Mouse (Mus musculus) G1E (cell line): ENCODE results near the gene Srd5a3. TPM values are rescaled to one million over a fixed set of nuclear protein-coding genes. Genes with fewer than 3 reads are reported as not detected.

Source experiments
- ATAC-seq: 2 replicates; pipeline ENCODE4 v1.8.0; 2016; ENCODE audit warnings: mild to moderate bottlenecking; ENCODE audit not compliant: insufficient number of reproducible peaks, poor library complexity, low FRiP score, severe bottlenecking; ENCODE audit errors: extremely low read depth
- DNase-seq: peaks from one replicate; pipeline ENCODE4 v3.0.0; 2012; ENCODE audit warnings: low spot score
- H3K27me3 ChIP-seq: 2 replicates; pipeline ENCODE4 v1.6.1; 2012; ENCODE audit warnings: mild to moderate bottlenecking, low read length, inconsistent platforms; ENCODE audit not compliant: insufficient read depth
- H3K36me3 ChIP-seq: replicated peaks from 2 replicates; pipeline ENCODE3; 2012; ENCODE audit warnings: mild to moderate bottlenecking, inconsistent platforms
- H3K4me1 ChIP-seq: 2 replicates; pipeline ENCODE4 v1.6.1; 2012; ENCODE audit warnings: low read depth, low read length, inconsistent platforms, mixed read lengths; ENCODE audit not compliant: insufficient read depth
- H3K4me3 ChIP-seq: 2 replicates; pipeline ENCODE4 v1.5.1; 2012; ENCODE audit warnings: low read depth, mild to moderate bottlenecking, inconsistent platforms, low read length, moderate library complexity, mixed read lengths
- H3K9me3 ChIP-seq: replicated peaks from 2 replicates; pipeline ENCODE4 v1.6.1; 2012; ENCODE audit warnings: inconsistent platforms
- CTCF ChIP-seq: IDR thresholded peaks from 2 replicates; pipeline ENCODE4 v1.5.1; 2012; ENCODE audit warnings: low read depth, low read length, inconsistent platforms, mixed read lengths
- GATA1 ChIP-seq: IDR thresholded peaks from 2 replicates; pipeline ENCODE4 v1.6.1; 2012; ENCODE audit warnings: borderline replicate concordance, low read length, inconsistent platforms, mixed read lengths
- GATA2 ChIP-seq: IDR thresholded peaks from 2 replicates; pipeline ENCODE4 v1.6.1; 2012; ENCODE audit warnings: low read depth, low read length, inconsistent platforms, borderline replicate concordance
- POLR2AphosphoS5 ChIP-seq: IDR thresholded peaks from 2 replicates; pipeline ENCODE4 v1.6.1; 2012; ENCODE audit warnings: low read depth, low read length, inconsistent platforms; ENCODE audit not compliant: insufficient replicate concordance
- TAL1 ChIP-seq: conservative IDR thresholded peaks from 2 replicates; pipeline ENCODE4 v1.6.1; 2012; ENCODE audit warnings: low read depth, low read length, inconsistent platforms, mixed read lengths
- polyA plus RNA-seq: library from polyadenylated mRNA; stranded (reverse); fragments of >175 nt; gene quantifications from 2 replicates; pipeline ENCODE4 v1.2.3, GENCODE M21; 2012
- total RNA-seq, 2 experiments: library from RNA; stranded (forward) in 1 of 2; stranded (reverse) in 1 of 2; fragments of 200-1000 nt in 1 of 2; fragments of >200 nt in 1 of 2; fragmentation: Nextera tagmentation in 1 of 2; gene quantifications; 2 replicates each; pipeline ENCODE4 v1.2.3; 2014 to 2017

Srd5a3 gene
- total and polyA plus RNA-seq, 3 experiments, result 45.4 to 58.4 (median 52.2) TPM

- Histone ChIP-seq H3K4me1 (peaks cover 68% of the 10 kb centered on the region), H3K4me3 (no peak overlapping the region), H3K36me3 (peaks cover 53% of the 10 kb centered on the region), H3K27me3 (no peaks in the 10 kb centered on the region), H3K9me3 (no peaks in the 10 kb centered on the region)
- DNase-seq (no peak), ATAC-seq (no peak)
- TF ChIP-seq GATA2 (no peak), GATA1 (no peak), POLR2AphosphoS5 (no peak), CTCF (no peak), TAL1 (no peak)
Observed at GRCm38 (mm10) chr5:76187885-76188284, 47.8 kb downstream of the Srd5a3 start.

DNA sequence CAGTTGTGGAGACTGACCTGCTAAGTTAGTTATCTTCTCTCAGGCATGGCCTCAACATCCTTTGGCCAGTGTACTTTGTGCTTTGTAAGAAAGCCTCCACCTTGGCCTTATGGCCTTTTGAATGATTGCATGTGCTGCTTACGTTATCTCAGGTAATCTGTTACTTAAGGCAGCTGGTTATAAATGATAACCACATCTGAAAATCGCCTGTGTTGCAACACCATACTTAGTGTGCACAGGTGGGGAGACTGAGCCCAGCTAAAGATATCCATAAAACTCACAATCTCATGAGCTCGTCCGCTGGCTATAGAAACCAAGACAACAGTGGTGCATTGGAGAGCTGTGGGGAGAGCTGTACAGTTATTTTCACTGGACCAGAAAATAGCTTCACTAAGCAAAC, 50.5 kb downstream of the Srd5a3 start:
- H3K36me3 ChIP-seq, result peaks cover 69% of the 10 kb centered on the region
- no peak for ATAC-seq
- no peak for TF ChIP-seq GATA1
- 0 out of 2 replicates have a peak, but pooled peaks have one; percentile 29 for TF ChIP-seq TAL1
- H3K27me3 ChIP-seq, result no peaks in the 10 kb centered on the region
- peaks cover 62% of the 10 kb centered on the region for H3K4me1 ChIP-seq
- no peak overlapping the region for H3K4me3 ChIP-seq
- H3K9me3 ChIP-seq, result no peaks in the 10 kb centered on the region
- DNase-seq, result no peak

DNA sequence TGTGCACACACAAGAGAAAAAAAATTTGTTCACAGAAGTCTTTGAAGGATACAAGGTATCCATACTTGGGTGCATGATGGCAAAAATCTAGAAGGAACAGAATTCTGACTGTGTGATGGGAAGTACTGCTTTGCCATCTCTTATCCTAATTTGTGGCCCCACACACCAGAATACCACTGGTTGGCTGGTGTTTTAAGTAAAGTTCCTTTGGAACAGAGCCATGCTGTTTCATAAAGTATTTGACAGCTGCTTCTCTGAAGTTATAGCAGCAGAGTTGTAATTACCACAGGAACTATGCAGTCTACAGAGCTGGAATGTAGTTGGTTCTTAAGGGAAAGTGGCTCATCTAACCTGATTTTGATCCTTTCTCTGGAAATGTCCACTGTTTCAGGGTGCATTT, 53.0 kb downstream of the Srd5a3 start:
- Histone ChIP-seq H3K4me3 (no peak overlapping the region), H3K9me3 (no peaks in the 10 kb centered on the region), H3K36me3 (peaks cover 70% of the 10 kb centered on the region), H3K4me1 (peaks cover 48% of the 10 kb centered on the region), H3K27me3 (no peaks in the 10 kb centered on the region)
- DNase-seq, result no peak
- TF ChIP-seq TAL1, result no peak
- ATAC-seq, result no peak

GRCm38 (mm10) chr5:76194377-76194945, 54.4 kb downstream of the Srd5a3 start:
- no peak overlapping the region for H3K4me3 ChIP-seq
- peaks cover 67% of the 10 kb centered on the region for H3K36me3 ChIP-seq
- ATAC-seq (no peak), DNase-seq (no peak)
- no peaks in the 10 kb centered on the region for H3K27me3 ChIP-seq
- peaks cover 39% of the 10 kb centered on the region for H3K4me1 ChIP-seq
- H3K9me3 ChIP-seq, result no peaks in the 10 kb centered on the region
- TF ChIP-seq GATA2 (no peak), GATA1 (no peak), CTCF (no peak), POLR2AphosphoS5 (no peak), TAL1 (no peak)

- no peaks in the 10 kb centered on the region for H3K27me3 ChIP-seq
Observed at GRCm38 (mm10) chr5:76199346-76199745, 59.3 kb downstream of the Srd5a3 start.

DNA sequence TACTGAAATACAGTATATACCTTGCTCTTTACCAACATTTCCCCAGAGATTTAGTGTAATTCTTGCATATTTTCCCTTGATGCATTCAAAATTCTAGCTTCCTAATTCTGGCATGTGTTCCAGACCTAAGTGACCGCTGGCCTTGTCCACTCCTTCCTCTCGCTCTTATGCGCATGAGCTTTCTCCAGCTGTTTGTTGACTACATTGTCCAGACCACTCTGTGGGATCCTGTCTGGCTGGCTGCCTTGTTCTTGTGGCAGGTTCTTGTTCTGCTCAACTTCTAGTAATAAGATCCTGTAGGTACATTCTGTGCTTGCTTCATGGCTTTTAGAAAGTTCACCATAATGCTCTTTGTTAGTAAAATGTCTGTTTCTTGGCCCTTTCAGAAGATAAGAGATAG, 63.1 kb downstream of the Srd5a3 start:
- TF ChIP-seq POLR2AphosphoS5, result no peak
- TF ChIP-seq CTCF, result no peak
- TF ChIP-seq TAL1, result no peak
- no peak for TF ChIP-seq GATA1
- no peak for TF ChIP-seq GATA2
- Histone ChIP-seq H3K9me3 (no peaks in the 10 kb centered on the region), H3K36me3 (peaks cover 83% of the 10 kb centered on the region), H3K4me3 (no peak overlapping the region), H3K4me1 (peaks cover 12% of the 10 kb centered on the region), H3K27me3 (no peaks in the 10 kb centered on the region)
- no peak for DNase-seq
- no peak for ATAC-seq

More at GRCm38 (mm10) chr5:76199346-76199745, 59.3 kb downstream of the Srd5a3 start:
- DNase-seq, result no peak
- H3K4me3 ChIP-seq, result no peak overlapping the region
- H3K36me3 ChIP-seq, result peaks cover 71% of the 10 kb centered on the region
- ATAC-seq, result no peak
- H3K4me1 ChIP-seq, result peaks cover 10% of the 10 kb centered on the region
- TF ChIP-seq TAL1 (no peak), GATA2 (no peak), CTCF (no peak), POLR2AphosphoS5 (no peak), GATA1 (no peak)
- no peaks in the 10 kb centered on the region for H3K9me3 ChIP-seq

Other genes starting within 250 kb of the Srd5a3 start
- gene Kdr, start 161.8 kb upstream of the Srd5a3 start, total RNA-seq (2014; fragmentation: Nextera tagmentation), result not detected in 2 replicates
- gene Kdr, start 161.8 kb upstream of the Srd5a3 start, total RNA-seq (2017), result 0.11 and 0.17 TPM in 2 replicates
- 0.01 TPM in 1 of 2 replicates, not detected in the other for gene Kdr, start 161.8 kb upstream of the Srd5a3 start, polyA plus RNA-seq
- gene Tmem165, start 43.6 kb downstream of the Srd5a3 start, total RNA-seq (2014; fragmentation: Nextera tagmentation), result 70.1 and 87.2 TPM in 2 replicates
- 66.7 and 91.4 TPM in 2 replicates for gene Tmem165, start 43.6 kb downstream of the Srd5a3 start, total RNA-seq (2017)
- gene Tmem165, start 43.6 kb downstream of the Srd5a3 start, polyA plus RNA-seq, result 49.9 and 73.9 TPM in 2 replicates
- gene Clock, start 164.5 kb downstream of the Srd5a3 start, total RNA-seq (2014; fragmentation: Nextera tagmentation), result 25.3 and 27.2 TPM in 2 replicates
- 16.4 and 16.7 TPM in 2 replicates for gene Clock, start 164.5 kb downstream of the Srd5a3 start, total RNA-seq (2017)
- gene Clock, start 164.5 kb downstream of the Srd5a3 start, polyA plus RNA-seq, result 0.58 and 0.82 TPM in 2 replicates
- not detected in 2 replicates for gene Pdcl2, start 190.9 kb downstream of the Srd5a3 start, total RNA-seq (2014; fragmentation: Nextera tagmentation)
- gene Pdcl2, start 190.9 kb downstream of the Srd5a3 start, total RNA-seq (2017), result not detected in 2 replicates
- not detected in 2 replicates for gene Pdcl2, start 190.9 kb downstream of the Srd5a3 start, polyA plus RNA-seq
- gene Nmu, start 223.5 kb downstream of the Srd5a3 start, total RNA-seq (2014; fragmentation: Nextera tagmentation), result not detected in 2 replicates
- not detected in 2 replicates for gene Nmu, start 223.5 kb downstream of the Srd5a3 start, total RNA-seq (2017)
- not detected in 2 replicates for gene Nmu, start 223.5 kb downstream of the Srd5a3 start, polyA plus RNA-seq